In the genomic region with DNA sequence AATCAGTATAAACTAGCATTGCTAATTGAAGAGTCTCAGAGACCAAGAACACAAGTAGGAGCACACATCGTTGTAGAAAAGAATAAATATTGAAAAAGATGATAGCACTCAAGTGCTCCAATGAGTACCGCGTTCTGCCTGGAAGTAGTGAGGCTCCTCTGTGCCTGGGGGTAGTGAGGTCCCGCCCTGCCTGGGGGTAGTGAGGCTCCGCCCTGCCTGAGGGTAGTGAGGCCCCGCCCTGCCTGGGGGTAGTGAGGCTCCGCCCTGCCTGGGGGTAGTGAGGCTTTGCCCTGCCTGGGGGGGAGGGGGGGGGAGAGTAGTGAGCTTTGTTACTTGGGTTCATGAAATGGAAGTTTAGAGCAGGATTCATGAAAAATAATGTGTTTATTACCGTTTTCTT, we compare ENCODE assay signal across 8 mouse cellular contexts. TPM values are rescaled to one million over a fixed set of nuclear protein-coding genes. Genes with fewer than 3 reads are reported as not detected.
A peak's percentile ranks its signal among the peaks of the same experiment; 100 is the strongest.
DNase-seq lines count a peak whose midpoint lies in the region; ATAC-seq and TF ChIP-seq lines count a peak whose summit lies in the region.

No protein-coding gene starts in this region.

- TF ChIP-seq CTCF in CH12.LX (conservative IDR thresholded peaks at IDR 0.05 in 1 of 2, IDR thresholded peaks at IDR 0.05 in 1 of 2; ENCODE audit: low read depth in 2 of 2, low read length in 2 of 2) = no peak
- TF ChIP-seq CTCF in heart, adult 2 months (IDR thresholded peaks at IDR 0.05) = no peak

- no peak overlapping the region for H3K9ac ChIP-seq in embryonic facial prominence, embryonic 11.5 days (replicated peaks; ENCODE audit: low read length)
- H3K9ac ChIP-seq in CH12.LX (ENCODE audit: insufficient read depth, low read depth) = no peak overlapping the region
- H3K9ac ChIP-seq in heart, adult 2 months (ENCODE audit: low read depth, low read length) = no peak overlapping the region

- H3K9me3 ChIP-seq in embryonic facial prominence, embryonic 11.5 days (replicated peaks; ENCODE audit: control insufficient read depth, low read length) = no peaks in the 10 kb centered on the region
- no peaks in the 10 kb centered on the region for H3K9me3 ChIP-seq in embryonic facial prominence, embryonic 10.5 days
- no peaks in the 10 kb centered on the region for H3K9me3 ChIP-seq in CH12.LX (replicated peaks; ENCODE audit: low read length)

- 84% methylated on average over 8 of the region's 8 CpGs for WGBS in embryonic facial prominence, embryonic 11.5 days
- WGBS in embryonic facial prominence, embryonic 10.5 days = 85% methylated on average over 8 of the region's 8 CpGs
- 90% methylated on average over 8 of the region's 8 CpGs for WGBS in heart, adult 2 months

- no peaks in the 10 kb centered on the region for H3K79me2 ChIP-seq in CH12.LX (replicated peaks; ENCODE audit: control insufficient read depth, extremely low read depth, insufficient read depth, poor library complexity, severe bottlenecking)
- H3K79me2 ChIP-seq in heart, adult 2 months (replicated peaks; ENCODE audit: control insufficient read depth, insufficient read depth, low read length) = no peaks in the 10 kb centered on the region; the same call in 1 of the 2 replicates

- H3K27me3 ChIP-seq in embryonic facial prominence, embryonic 11.5 days (ENCODE audit: control insufficient read depth, insufficient read depth, low read length) = no peaks in the 10 kb centered on the region
- H3K27me3 ChIP-seq in embryonic facial prominence, embryonic 10.5 days (replicated peaks; ENCODE audit: low read depth, poor library complexity, severe bottlenecking) = no peaks in the 10 kb centered on the region
- no peaks in the 10 kb centered on the region for H3K27me3 ChIP-seq in CH12.LX (replicated peaks)
- H3K27me3 ChIP-seq in heart, adult 2 months (ENCODE audit: control insufficient read depth, insufficient read depth, low read length) = no peaks in the 10 kb centered on the region

- no peaks in the 10 kb centered on the region for H3K36me3 ChIP-seq in embryonic facial prominence, embryonic 11.5 days (replicated peaks; ENCODE audit: control insufficient read depth, insufficient read depth, low read depth, low read length)
- peaks cover 50% of the 10 kb centered on the region for H3K36me3 ChIP-seq in embryonic facial prominence, embryonic 10.5 days (replicated peaks)
- H3K36me3 ChIP-seq in CH12.LX (replicated peaks in 1 of 2; ENCODE audit: control insufficient read depth in 1 of 2, insufficient read depth in 1 of 2, low read length in 1 of 2) = peaks cover 29 to 57% of the 10 kb centered on the region in 2 experiments
- peaks cover 2% of the 10 kb centered on the region for H3K36me3 ChIP-seq in heart, adult 2 months (ENCODE audit: control insufficient read depth, insufficient read depth, low read length)

- DNase-seq in embryonic facial prominence, embryonic 11.5 days (ENCODE audit: low spot score) = no peak
- no peak for DNase-seq in embryonic facial prominence, embryonic 10.5 days (ENCODE audit: low spot score)
- peak; percentile 6 for DNase-seq in CH12.LX (ENCODE audit: extremely low read depth)
- peak; percentile 36 to 64 for DNase-seq in heart, adult 2 months
- no peak for DNase-seq in cerebellum, postnatal 36 days
- DNase-seq in right cerebral cortex, postnatal 4 days = no peak
- no peak for DNase-seq in left cerebral cortex, adult 9 months (ENCODE audit: low spot score in 2 of 2)

- no peaks in the 10 kb centered on the region for H3K4me1 ChIP-seq in embryonic facial prominence, embryonic 11.5 days (ENCODE audit: control insufficient read depth, insufficient read depth, low read length)
- 0 out of 2 replicates have a peak, but pooled peaks cover 3% of the 10 kb centered on the region for H3K4me1 ChIP-seq in embryonic facial prominence, embryonic 10.5 days
- H3K4me1 ChIP-seq in CH12.LX (ENCODE audit: control insufficient read depth in 1 of 2, insufficient read depth in 2 of 2) = no peaks in the 10 kb centered on the region
- H3K4me1 ChIP-seq in heart, adult 2 months (ENCODE audit: control insufficient read depth, insufficient read depth, low read length) = no peaks in the 10 kb centered on the region

- H3K27ac ChIP-seq in embryonic facial prominence, embryonic 11.5 days (replicated peaks; ENCODE audit: low read depth, low read length) = no peak overlapping the region
- H3K27ac ChIP-seq in embryonic facial prominence, embryonic 10.5 days (replicated peaks) = no peak overlapping the region
- no peak overlapping the region for H3K27ac ChIP-seq in CH12.LX (ENCODE audit: insufficient read depth, low read depth)
- H3K27ac ChIP-seq in heart, adult 2 months = no peak overlapping the region

- in situ Hi-C loops in CH12.LX (cut with MboI; ENCODE audit: low pct_ligation_motif_present, low pct_unique_long_range_greater_than_20kb, low sequenced_read_pairs) = no loop called here

- intact Hi-C loops in heart, adult 2 months (cut with DNase I) = loop anchor here (5.0 kb wide), 1 partner anchor 48 kb away; the partner anchor contains the start of gene Usp25

- dilution Hi-C loops in CH12.LX (cut with MboI; ENCODE audit: extremely low pct_ligation_motif_present, extremely low pct_unique_long_range_greater_than_20kb, low sequenced_read_pairs) = no loop called here

- H3K4me2 ChIP-seq in embryonic facial prominence, embryonic 11.5 days (ENCODE audit: low read depth, low read length) = no peak overlapping the region
- H3K4me2 ChIP-seq in CH12.LX (ENCODE audit: insufficient read depth, low read depth, poor library complexity, severe bottlenecking) = no peak overlapping the region

- 0 out of 2 replicates have a peak, but pooled peaks have one; percentile 39 for ATAC-seq in embryonic facial prominence, embryonic 11.5 days (replicated peaks; ENCODE audit: insufficient number of reproducible peaks, low FRiP score, low TSS enrichment, low read depth)
- ATAC-seq in megakaryocyte, adult 5-6 weeks (ENCODE audit: poor library complexity, severe bottlenecking) = peak; percentile 57; the same call in 1 of the 2 replicates

- TF ChIP-seq RAD21 in CH12.LX (IDR thresholded peaks at IDR 0.05; ENCODE audit: low read depth, low read length) = no peak

- no peak for TF ChIP-seq EP300 in CH12.LX (IDR thresholded peaks at IDR 0.05; ENCODE audit: low read length)
- TF ChIP-seq EP300 in heart, adult 2 months (IDR thresholded peaks at IDR 0.05; ENCODE audit: insufficient read depth, low read depth, low read length) = no peak

- H3K4me3 ChIP-seq in embryonic facial prominence, embryonic 11.5 days (ENCODE audit: low read depth, low read length) = no peak overlapping the region
- no peak overlapping the region for H3K4me3 ChIP-seq in embryonic facial prominence, embryonic 10.5 days
- H3K4me3 ChIP-seq in CH12.LX (replicated peaks in 1 of 3; ENCODE audit: low read depth in 2 of 3, low read length in 2 of 3, poor library complexity in 1 of 3) = no peak overlapping the region
- H3K4me3 ChIP-seq in heart, adult 2 months = no peak overlapping the region

- no peak for TF ChIP-seq POLR2A in CH12.LX (IDR thresholded peaks at IDR 0.05; ENCODE audit: low read depth, low read length)
- TF ChIP-seq POLR2A in heart, adult 2 months (IDR thresholded peaks at IDR 0.05; ENCODE audit: insufficient read depth, low read depth, low read length) = no peak

TF ChIP-seq in CH12.LX, 34 proteins besides CTCF, POLR2A, EP300 and RAD21:
- no peak for TF ChIP-seq TCF12 (IDR thresholded peaks at IDR 0.05; ENCODE audit: low read depth, low read length)
- TF ChIP-seq MYC (IDR thresholded peaks at IDR 0.05; ENCODE audit: low read depth, low read length) = no peak
- no peak for TF ChIP-seq KAT2A (IDR thresholded peaks at IDR 0.05; ENCODE audit: insufficient replicate concordance, low read length)
- TF ChIP-seq POLR2AphosphoS2 (IDR thresholded peaks at IDR 0.05; ENCODE audit: low read depth, low read length) = no peak
- no peak for TF ChIP-seq ZKSCAN1 (IDR thresholded peaks at IDR 0.05; ENCODE audit: borderline replicate concordance, low read depth, low read length)
- TF ChIP-seq USF2 (conservative IDR thresholded peaks at IDR 0.05; ENCODE audit: low read depth, low read length) = no peak
- TF ChIP-seq ZC3H11A (IDR thresholded peaks at IDR 0.05; ENCODE audit: low read depth, low read length) = no peak
- no peak for TF ChIP-seq HCFC1 (IDR thresholded peaks at IDR 0.05; ENCODE audit: low read depth, low read length)
- no peak for TF ChIP-seq GABPA (IDR thresholded peaks at IDR 0.05; ENCODE audit: insufficient replicate concordance, low read depth, low read length)
- TF ChIP-seq NELFE (IDR thresholded peaks at IDR 0.05; ENCODE audit: low read depth, low read length) = no peak
- TF ChIP-seq RCOR1 (conservative IDR thresholded peaks at IDR 0.05; ENCODE audit: low read depth, low read length) = no peak

RNA-seq across cellular contexts. Expression of gene Usp25, which starts 46.7 kb away (rescaled TPM):
- polyA plus RNA-seq in embryonic facial prominence, embryonic 11.5 days (2014; fragmentation: Nextera tagmentation; extraction: Ambion mirVana) = 26.7 and 29.8 TPM in 2 replicates
- polyA plus RNA-seq in embryonic facial prominence, embryonic 10.5 days (2016; fragmentation: Nextera tagmentation; extraction: Ambion mirVana) = 20.4 and 21.7 TPM in 2 replicates
- total RNA-seq in CH12.LX (2012; rRNA removed) (28.2 and 32.5 TPM in 2 replicates), CH12.LX (2014; rRNA removed) (42.1 and 45.1 TPM in 2 replicates)
- 28.0 and 30.5 TPM in 2 replicates for polyA plus RNA-seq in CH12.LX (2012; ENCODE audit: insufficient read length, low read depth)
- total RNA-seq in heart, adult 2 months (2021) = 10 to 100 TPM; 71.4 to 74.4 TPM
- 16.7 and 29.5 TPM in 2 replicates for polyA plus RNA-seq in heart, adult 2 months (2012; rRNA removed)
- 147 and 155 TPM in 2 replicates for total RNA-seq in megakaryocyte, adult 5-6 weeks (2015)
- 160 and 174 TPM in 2 replicates for total RNA-seq in megakaryocyte, adult 5-6 weeks (2017)

Comparison
In these comparisons a context has a peak if more than half of its experiments do, and no peak if none do; other contexts are left out.
1. DNase-seq: peak in CH12.LX (single experiment) and heart, adult 2 months (2 of 2); none in embryonic facial prominence, embryonic 11.5 days (single experiment), embryonic facial prominence, embryonic 10.5 days (single experiment), cerebellum, postnatal 36 days (0 of 2), right cerebral cortex, postnatal 4 days (single experiment) and left cerebral cortex, adult 9 months (0 of 2).